Mouse (Mus musculus) stomach, postnatal 0 days (tissue): ENCODE measurements around the gene Inafm2. TPM values are rescaled to one million over a fixed set of nuclear protein-coding genes. Genes with fewer than 3 reads are reported as not detected.
A peak's percentile ranks its signal among the peaks of the same experiment; 100 is the strongest.

Experiments
- ATAC-seq: fragments of 200-750 bp; cut with Nextera tagmentation; 2 replicates; pipeline ENCODE4 v1.8.0; 2017; ENCODE audit not compliant: low FRiP score, low TSS enrichment
- DNase-seq: peaks from one replicate; pipeline ENCODE4 v3.0.0-alpha.2; 2016; ENCODE audit warnings: low spot score
- H3K27ac ChIP-seq: fragments of 300-500 bp; sonication (generic); replicated peaks from 2 replicates; pipeline ENCODE4 v1.5.1; 2014; ENCODE audit warnings: mild to moderate bottlenecking, control low read depth
- H3K27me3 ChIP-seq: fragments of 300-500 bp; sonication (generic); 2 replicates; pipeline ENCODE4 v1.6.1; 2014; ENCODE audit warnings: low read length; ENCODE audit not compliant: control insufficient read depth, insufficient read depth
- H3K36me3 ChIP-seq: fragments of 300-500 bp; sonication (generic); 2 replicates; pipeline ENCODE4 v1.6.1; 2014; ENCODE audit warnings: low read length, mixed read lengths; ENCODE audit not compliant: control insufficient read depth, insufficient read depth
- H3K4me1 ChIP-seq: fragments of 300-500 bp; sonication (generic); replicated peaks from 2 replicates; pipeline ENCODE4 v1.6.1; 2014; ENCODE audit warnings: antibody characterized with exemption; ENCODE audit not compliant: control insufficient read depth, insufficient read depth
- H3K4me2 ChIP-seq: fragments of 300-500 bp; sonication (generic); replicated peaks from 2 replicates; pipeline ENCODE4 v1.6.1; 2014; ENCODE audit warnings: low read depth, mild to moderate bottlenecking, control low read depth, moderate library complexity
- H3K4me3 ChIP-seq: fragments of 300-500 bp; sonication (generic); 2 replicates; pipeline ENCODE4 v1.5.1; 2014; ENCODE audit warnings: low read depth, low read length, control low read depth
- H3K9ac ChIP-seq: fragments of 300-500 bp; sonication (generic); 2 replicates; pipeline ENCODE4 v1.6.1; 2014; ENCODE audit warnings: mild to moderate bottlenecking, low read length, control low read depth, mixed read lengths
- H3K9me3 ChIP-seq: fragments of 300-500 bp; sonication (generic); 2 replicates; pipeline ENCODE4 v1.6.1; 2016; ENCODE audit warnings: low read length; ENCODE audit not compliant: control insufficient read depth
- CTCF ChIP-seq: IDR thresholded peaks from 2 replicates; pipeline ENCODE4 v1.5.1; 2016; ENCODE audit warnings: antibody characterized with exemption, low read depth, mild to moderate bottlenecking, moderate library complexity
- EP300 ChIP-seq: optimal IDR thresholded peaks from 2 replicates; pipeline ENCODE3; 2016; ENCODE audit warnings: antibody characterized with exemption
- WGBS: fragments of 180-500 bp; shearing (Covaris S2); extraction: QIAGEN DNeasy Blood & Tissue Kit; methylation state at CpG from one replicate; pipeline ENCODE4 v1.1.7; 2014; 5-methylcytosine and 5-hydroxymethylcytosine counted together
- polyA plus RNA-seq: library from polyadenylated mRNA; unstranded; fragments of >200 nt; fragmentation: Nextera tagmentation; extraction: Ambion mirVana; gene quantifications from 2 replicates; pipeline ENCODE4 v1.2.1, GENCODE M21; 2015

Gene Inafm2
- polyA plus RNA-seq, 1 experiment from 2014 or later, result 33.8 TPM

DNA sequence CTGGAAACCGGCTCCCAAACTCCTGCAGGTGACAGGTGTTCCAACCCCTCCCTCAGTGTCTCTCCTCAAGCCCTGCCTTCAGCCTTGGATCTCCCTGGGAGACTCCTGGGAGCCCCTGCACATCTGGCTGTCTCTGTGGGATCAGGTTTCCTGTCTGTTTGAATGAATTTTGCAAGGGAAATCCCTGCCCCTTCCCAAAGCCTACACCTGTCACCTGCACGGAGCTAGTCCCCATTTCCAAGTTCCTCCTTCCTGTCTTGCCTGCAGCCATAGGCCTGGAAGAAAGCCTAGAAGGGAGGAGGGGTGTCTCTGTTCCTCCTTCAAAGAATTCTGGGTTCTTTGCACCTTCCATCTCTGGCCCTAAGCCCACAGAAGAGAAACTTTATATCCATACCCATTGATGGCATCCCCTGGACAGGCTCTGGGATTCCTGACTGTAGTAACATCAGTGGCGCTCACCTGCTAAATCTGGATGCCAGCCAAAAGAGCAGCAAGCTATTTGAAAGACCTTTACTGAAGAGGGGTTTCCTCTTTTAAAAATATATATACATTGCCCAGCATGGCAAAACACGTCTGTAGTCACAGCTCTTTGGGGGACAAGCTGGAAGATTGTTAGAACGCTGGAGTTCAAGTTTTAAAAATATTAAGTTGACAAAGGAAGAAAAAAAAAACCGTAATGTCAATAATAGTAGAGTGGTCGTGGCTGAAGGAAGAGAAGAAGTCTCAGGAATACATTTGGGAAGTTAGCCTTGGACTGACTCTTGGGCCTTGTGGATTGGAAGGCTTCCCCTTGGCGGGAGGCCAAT is 15.5 kb upstream of the Inafm2 start:
- Histone ChIP-seq H3K9ac (no peak overlapping the region), H3K4me3 (no peak overlapping the region), H3K36me3 (no peaks in the 10 kb centered on the region), H3K4me1 (peaks cover 5% of the 10 kb centered on the region), H3K4me2 (no peak overlapping the region), H3K27ac (no peak overlapping the region), H3K9me3 (no peaks in the 10 kb centered on the region), H3K27me3 (no peaks in the 10 kb centered on the region)
- 21% methylated on average over 8 of the region's 8 CpGs for WGBS
- DNase-seq (no peak), ATAC-seq (no peak)
- TF ChIP-seq CTCF (no peak), EP300 (no peak)

DNA sequence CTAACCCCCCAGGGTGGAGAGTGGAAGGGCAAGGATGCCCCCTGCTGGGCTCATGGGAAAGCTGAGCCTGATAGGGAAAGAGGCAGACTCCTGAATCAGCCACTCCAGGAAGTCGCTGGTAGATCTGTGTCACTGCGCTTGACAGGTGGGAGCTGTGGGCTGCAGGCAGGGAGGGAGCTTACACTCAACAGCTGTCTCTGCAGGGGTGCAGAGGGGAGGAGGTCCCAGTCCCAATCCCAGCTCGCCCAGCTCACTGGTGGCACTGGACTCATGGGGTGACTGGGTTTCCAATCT is 15.0 kb upstream of the Inafm2 start:
- 15% methylated on average over 3 of the region's 3 CpGs for WGBS
- Histone ChIP-seq H3K4me3 (no peak overlapping the region), H3K27me3 (no peaks in the 10 kb centered on the region), H3K4me1 (peaks cover 5% of the 10 kb centered on the region), H3K9me3 (no peaks in the 10 kb centered on the region), H3K4me2 (no peak overlapping the region), H3K27ac (no peak overlapping the region), H3K9ac (no peak overlapping the region), H3K36me3 (no peaks in the 10 kb centered on the region)
- DNase-seq (peak; percentile 72), ATAC-seq (peak; percentile 31; the same call in 1 of the 2 replicates)
- TF ChIP-seq CTCF (peak; percentile 88), EP300 (no peak)

DNA sequence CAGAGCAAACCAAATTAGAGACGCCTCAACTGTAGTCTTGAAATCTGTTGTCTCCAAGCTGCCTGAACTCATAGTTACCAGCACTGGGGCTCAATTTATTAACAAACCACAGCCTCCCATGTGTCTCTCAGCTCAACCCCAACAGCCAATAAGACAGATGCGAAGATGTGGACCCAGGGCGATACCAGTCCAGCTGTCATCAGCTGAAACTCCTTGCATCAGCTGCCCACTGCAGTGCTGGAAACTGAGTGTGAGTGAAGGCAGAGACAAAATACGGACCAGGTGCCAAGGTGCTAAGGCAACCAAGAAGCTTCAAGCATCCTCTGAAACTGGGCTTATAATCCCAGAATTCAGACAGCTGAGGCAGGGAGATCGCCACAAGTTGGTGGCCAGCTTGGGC is 13.6 kb upstream of the Inafm2 start:
- Histone ChIP-seq H3K9me3 (no peaks in the 10 kb centered on the region), H3K4me2 (no peak overlapping the region), H3K4me1 (peaks cover 5% of the 10 kb centered on the region), H3K36me3 (no peaks in the 10 kb centered on the region), H3K4me3 (no peak overlapping the region), H3K27me3 (no peaks in the 10 kb centered on the region), H3K27ac (no peak overlapping the region), H3K9ac (no peak overlapping the region)
- no peak for DNase-seq
- TF ChIP-seq CTCF (no peak), EP300 (no peak)
- 75% methylated on average over 5 of the region's 5 CpGs for WGBS
- ATAC-seq, result no peak

DNA sequence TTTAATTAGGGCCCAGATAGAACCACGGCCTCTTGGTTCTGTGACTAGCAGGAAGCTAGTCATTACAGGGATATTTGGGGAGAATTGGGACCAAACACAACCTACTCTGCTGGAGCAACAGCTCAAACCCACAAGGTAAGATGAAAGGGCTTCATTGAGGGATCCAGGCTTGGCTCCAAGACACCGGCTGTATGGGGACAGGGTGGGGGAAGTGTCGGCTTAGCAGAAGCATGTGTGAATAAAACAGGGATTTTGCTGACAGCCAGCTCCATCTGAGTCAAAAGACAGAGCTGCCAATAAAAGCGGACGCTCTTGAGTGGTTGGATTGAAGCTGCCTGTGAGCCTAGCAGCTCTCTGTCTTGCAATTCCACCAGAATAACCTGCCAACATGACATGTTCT is 12.2 kb upstream of the Inafm2 start:
- ATAC-seq (no peak), DNase-seq (no peak)
- H3K36me3 ChIP-seq, result no peaks in the 10 kb centered on the region
- H3K9ac ChIP-seq, result no peak overlapping the region
- no peak overlapping the region for H3K27ac ChIP-seq
- no peaks in the 10 kb centered on the region for H3K9me3 ChIP-seq
- no peak overlapping the region for H3K4me3 ChIP-seq
- H3K27me3 ChIP-seq, result no peaks in the 10 kb centered on the region
- H3K4me1 ChIP-seq, result peaks cover 5% of the 10 kb centered on the region
- TF ChIP-seq EP300, result no peak
- TF ChIP-seq CTCF, result no peak
- whole genome bisulfite sequencing, result 43% methylated on average over 5 of the region's 5 CpGs
- H3K4me2 ChIP-seq, result no peak overlapping the region

DNA sequence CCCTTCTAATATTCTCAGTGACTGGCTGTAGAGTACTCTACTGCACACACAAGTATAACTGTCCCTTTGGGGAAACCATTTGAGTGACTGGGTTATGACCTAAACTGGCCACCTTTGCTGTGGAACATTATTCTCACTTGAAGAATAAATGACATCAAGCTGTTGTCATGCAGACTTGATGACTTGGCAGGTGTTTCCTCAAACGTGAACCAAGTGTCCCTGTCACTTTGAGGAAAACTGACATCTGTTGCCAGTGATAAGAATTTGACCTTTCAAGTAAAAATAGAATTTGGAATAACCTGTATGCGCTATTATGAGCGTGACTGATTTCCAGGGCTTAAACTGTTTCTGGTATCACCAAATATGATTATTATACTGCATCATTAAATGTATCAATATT is 5.2 kb upstream of the Inafm2 start:
- H3K4me1 ChIP-seq, result peaks cover 4% of the 10 kb centered on the region; the same call in 1 of the 2 replicates
- no peaks in the 10 kb centered on the region for H3K9me3 ChIP-seq
- no peak overlapping the region for H3K27ac ChIP-seq
- no peak overlapping the region for H3K4me3 ChIP-seq
- H3K9ac ChIP-seq, result no peak overlapping the region
- DNase-seq (no peak), ATAC-seq (no peak)
- WGBS, result 63% methylated on average over 3 of the region's 3 CpGs
- H3K4me2 ChIP-seq, result no peak overlapping the region
- H3K36me3 ChIP-seq, result no peaks in the 10 kb centered on the region
- TF ChIP-seq CTCF, result no peak
- TF ChIP-seq EP300, result no peak
- no peaks in the 10 kb centered on the region for H3K27me3 ChIP-seq

DNA sequence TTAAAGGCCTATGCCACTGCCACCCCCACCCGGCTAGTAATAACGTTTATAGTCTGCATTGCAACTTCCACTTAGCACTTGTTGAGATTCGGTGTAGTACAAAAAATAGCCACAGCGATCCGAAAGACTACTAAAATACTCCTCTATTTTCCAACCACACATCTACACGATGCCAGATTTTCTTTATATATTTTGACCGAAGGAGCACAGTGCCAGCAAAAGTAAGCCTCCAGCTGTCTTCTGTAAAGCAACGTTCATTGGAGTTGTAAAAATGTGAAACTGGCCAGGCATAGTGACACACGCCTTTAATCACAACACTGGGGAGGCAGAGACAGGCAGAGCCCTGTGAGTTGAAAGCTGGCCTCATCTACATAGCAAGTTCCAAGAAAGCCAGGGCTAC is 4.4 kb upstream of the Inafm2 start:
- no peak for TF ChIP-seq CTCF
- TF ChIP-seq EP300, result no peak
- Histone ChIP-seq H3K9ac (no peak overlapping the region), H3K27ac (no peak overlapping the region), H3K36me3 (no peaks in the 10 kb centered on the region), H3K4me2 (no peak overlapping the region), H3K27me3 (no peaks in the 10 kb centered on the region), H3K9me3 (no peaks in the 10 kb centered on the region), H3K4me1 (peaks cover 4% of the 10 kb centered on the region; the same call in 1 of the 2 replicates), H3K4me3 (no peak overlapping the region)
- no peak for ATAC-seq
- WGBS, result 58% methylated on average over 9 of the region's 9 CpGs
- DNase-seq, result no peak
